Mouse (Mus musculus): Measurements from ENCODE around the gene Baiap2l1.

DNA sequence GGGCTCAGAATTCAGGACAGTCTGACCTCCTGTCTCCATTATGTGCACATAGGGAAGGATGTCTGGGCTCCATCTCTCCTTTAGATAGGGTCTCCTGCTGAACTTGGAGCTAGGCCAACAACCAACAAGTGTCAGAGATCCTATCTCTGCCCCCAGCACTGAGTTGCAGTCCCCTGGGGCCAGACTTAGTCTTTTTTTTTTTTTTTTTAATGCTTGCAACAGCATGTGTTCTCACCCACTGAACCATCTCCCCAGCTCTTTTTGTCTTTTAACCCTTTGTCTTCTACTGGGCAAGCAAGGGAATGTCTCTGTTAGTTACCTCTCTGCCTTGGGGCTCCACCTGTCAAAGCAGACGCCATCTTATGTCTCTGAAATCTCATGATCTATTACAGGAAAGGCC lies 118.9 kb downstream of the Baiap2l1 start:
- TF ChIP-seq CEBPB (IDR thresholded peaks at IDR 0.05; ENCODE audit: insufficient read depth, poor library complexity, severe bottlenecking) (no peak), TCF12 (IDR thresholded peaks at IDR 0.05; ENCODE audit: insufficient read depth, poor library complexity, severe bottlenecking) (no peak), MYOD1 (IDR thresholded peaks at IDR 0.05; ENCODE audit: control insufficient read depth in 1 of 3, insufficient read length in 2 of 3, low read depth in 2 of 3) (no peak), SRF (IDR thresholded peaks at IDR 0.05; ENCODE audit: control insufficient read depth, insufficient read length, low read depth) (no peak), USF1 (IDR thresholded peaks at IDR 0.05; ENCODE audit: low read depth) (no peak), MAX (IDR thresholded peaks at IDR 0.05; ENCODE audit: low read depth) (no peak), POLR2A (IDR thresholded peaks at IDR 0.05; ENCODE audit: insufficient read length, low read depth) (no peak)

Data from myocyte (in vitro differentiated cells).